Mouse (Mus musculus): ENCODE data around the gene Hectd4.

DNA sequence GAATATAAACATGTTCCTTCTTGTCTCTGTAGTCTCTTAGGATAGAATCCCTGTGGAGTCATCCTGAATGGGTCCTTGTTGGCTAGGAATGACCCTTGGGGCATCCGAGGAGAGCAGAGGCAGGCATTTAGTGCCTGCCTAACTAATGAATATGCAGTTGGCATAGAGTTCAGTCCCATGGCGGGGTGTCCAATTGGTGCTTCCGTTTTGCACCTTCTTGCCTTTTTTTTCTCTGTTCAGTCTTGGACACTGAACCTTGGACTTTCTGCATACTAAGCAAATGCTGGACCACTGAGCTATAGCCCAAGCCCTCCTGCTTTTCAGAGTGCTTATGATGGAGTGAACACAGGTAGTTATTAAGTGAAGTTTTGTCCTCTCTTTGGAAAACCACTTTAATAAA is 87.6 kb downstream of the Hectd4 start:
- TF ChIP-seq FLI1 (IDR thresholded peaks at IDR 0.05; ENCODE audit: low read length), result no peak
- TF ChIP-seq GATA1 (IDR thresholded peaks at IDR 0.05; ENCODE audit: borderline replicate concordance, low read length), result no peak

All from megakaryocyte, embryonic 14.5 days (primary cell).